Mouse (Mus musculus): ENCODE data around the gene Tbx21.

GRCm38 (mm10) chr11:97115797-97116196, 666 bp upstream of the Tbx21 start:
- TF ChIP-seq MAFK (IDR thresholded peaks at IDR 0.05; ENCODE audit: insufficient read depth, low read depth, low read length) (no peak), CHD2 (IDR thresholded peaks at IDR 0.05; ENCODE audit: low read depth, low read length) (no peak)
